Mouse (Mus musculus): ENCODE data around the gene Cd40. TPM values are rescaled to one million over a fixed set of nuclear protein-coding genes. Genes with fewer than 3 reads are reported as not detected.

The Cd40 gene
- polyA plus RNA-seq, 1 experiment from 2014 or later = 8.3 TPM

DNA sequence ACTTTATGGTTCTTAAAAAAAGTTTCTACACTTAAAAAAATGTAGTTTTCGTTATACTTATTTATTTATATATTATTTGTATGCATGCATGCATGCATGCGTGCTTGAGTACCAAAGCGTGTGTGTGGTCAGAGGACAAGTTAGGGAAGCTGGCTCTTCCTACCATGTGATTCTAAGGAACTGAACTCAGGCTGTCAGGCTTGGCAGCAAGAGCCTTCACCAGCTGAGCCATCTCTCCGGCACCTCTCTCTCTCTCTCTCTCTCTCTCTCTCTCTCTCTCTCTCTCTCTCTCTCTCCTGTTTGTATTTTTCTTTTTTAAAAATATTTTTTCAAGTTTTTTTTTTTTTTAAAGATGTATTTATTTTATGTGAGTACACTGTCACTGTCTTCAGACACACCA, 4.5 kb downstream of the Cd40 start:
- no peak overlapping the region for H3K4me2 ChIP-seq
- peaks cover 12% of the 10 kb centered on the region for H3K27me3 ChIP-seq
- ATAC-seq (ENCODE audit: low read depth) = no peak
- H3K4me1 ChIP-seq (replicated peaks) = peaks cover 18% of the 10 kb centered on the region
- no peak overlapping the region for H3K4me3 ChIP-seq
- no peak overlapping the region for H3K9ac ChIP-seq
- no peaks in the 10 kb centered on the region for H3K36me3 ChIP-seq
- WGBS = 89% methylated on average over 4 of the region's 4 CpGs
- no peaks in the 10 kb centered on the region for H3K9me3 ChIP-seq
- no peak overlapping the region for H3K27ac ChIP-seq (replicated peaks)

GRCm38 (mm10) chr2:165061638-165062433, 6.4 kb downstream of the Cd40 start:
- Histone ChIP-seq H3K27ac (replicated peaks) (no peak overlapping the region), H3K36me3 (no peaks in the 10 kb centered on the region), H3K27me3 (no peaks in the 10 kb centered on the region; the same call in 1 of the 2 replicates), H3K4me2 (no peak overlapping the region), H3K4me3 (no peak overlapping the region), H3K4me1 (replicated peaks) (peaks cover 7% of the 10 kb centered on the region), H3K9me3 (no peaks in the 10 kb centered on the region), H3K9ac (no peak overlapping the region)
- ATAC-seq (ENCODE audit: low read depth) = no peak
- WGBS = 88% methylated on average over 16 of the region's 16 CpGs

DNA sequence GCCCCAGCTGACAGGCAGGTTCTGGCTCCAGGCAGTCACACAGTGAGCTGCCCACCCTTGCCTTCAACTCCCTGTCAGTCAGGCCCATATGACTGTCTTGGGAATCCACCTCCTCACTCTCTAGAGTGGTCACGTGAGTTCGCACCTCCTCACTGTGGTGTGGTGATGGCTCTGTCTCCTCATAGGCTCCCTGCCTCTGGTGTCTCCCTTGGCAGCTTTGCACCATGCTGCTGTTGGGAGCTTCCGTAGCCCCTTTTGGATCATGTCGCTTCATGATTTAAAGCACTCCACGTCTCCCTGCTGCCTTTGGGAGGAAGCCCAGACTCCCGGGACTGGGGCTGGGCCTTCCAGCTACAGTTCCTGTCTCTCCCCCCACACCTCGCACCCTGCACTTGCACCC, 9.1 kb downstream of the Cd40 start:
- no peaks in the 10 kb centered on the region for H3K36me3 ChIP-seq
- no peak overlapping the region for H3K27ac ChIP-seq (replicated peaks)
- no peak overlapping the region for H3K4me3 ChIP-seq
- no peak for ATAC-seq (ENCODE audit: low read depth)
- H3K4me1 ChIP-seq (replicated peaks) = peaks cover 7% of the 10 kb centered on the region
- H3K9me3 ChIP-seq = no peaks in the 10 kb centered on the region
- no peak overlapping the region for H3K4me2 ChIP-seq
- H3K9ac ChIP-seq = no peak overlapping the region
- no peaks in the 10 kb centered on the region for H3K27me3 ChIP-seq
- 38% methylated on average over 7 of the region's 7 CpGs for WGBS

DNA sequence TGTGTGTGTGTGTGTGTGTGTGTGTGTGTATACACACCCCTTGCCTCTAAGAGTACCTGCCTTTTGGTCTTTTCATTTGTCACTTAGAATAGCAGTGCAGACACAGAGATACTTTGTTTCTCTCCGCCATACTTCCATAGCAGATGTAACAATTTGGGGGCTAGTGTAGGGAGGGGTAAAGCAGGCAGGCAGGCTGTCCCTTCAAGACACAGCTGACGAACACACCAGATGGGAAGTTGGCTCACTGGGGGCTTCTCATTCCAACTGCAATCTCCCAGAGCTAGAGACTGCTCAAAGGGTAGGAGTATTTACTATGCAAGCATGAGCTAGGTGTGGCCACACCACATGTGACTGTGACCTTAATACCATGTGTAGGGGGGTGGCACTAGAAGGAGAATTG, 13.4 kb downstream of the Cd40 start:
- 69% methylated on average over 2 of the region's 2 CpGs for WGBS

DNA sequence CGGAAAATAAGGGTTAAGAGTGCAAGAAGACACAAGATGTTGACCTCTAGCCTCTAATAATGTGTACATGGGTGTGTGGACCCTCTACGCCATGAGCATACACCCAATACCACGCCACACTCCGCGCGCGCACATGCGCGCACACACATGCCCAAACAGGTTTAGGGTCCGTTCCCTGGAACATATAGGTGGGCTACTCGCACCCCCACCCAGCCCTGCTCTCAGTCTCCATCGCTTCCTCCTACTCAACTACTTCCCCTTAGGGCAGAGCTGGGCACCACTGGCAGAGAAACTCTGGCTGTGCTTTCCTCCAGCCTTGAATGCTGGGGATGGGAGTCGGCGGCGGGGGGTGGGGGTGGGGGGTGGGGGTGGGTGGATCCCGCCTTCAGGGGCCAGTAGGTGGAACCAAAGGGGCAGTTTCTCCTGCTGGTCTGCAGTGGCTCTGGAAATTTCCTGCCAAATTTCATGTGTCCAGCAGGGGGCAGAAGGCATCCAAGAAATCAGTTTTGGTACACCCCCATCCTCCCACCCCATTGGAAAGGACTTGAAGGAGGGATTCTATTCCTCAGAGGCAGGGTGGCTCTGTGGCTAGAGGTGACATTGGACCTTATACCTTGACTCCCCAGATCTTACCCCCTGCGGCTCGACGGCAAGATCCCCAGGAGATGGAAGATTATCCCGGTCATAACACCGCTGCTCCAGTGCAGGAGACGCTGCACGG, 14.8 kb downstream of the Cd40 start:
- Histone ChIP-seq H3K9ac (no peak overlapping the region), H3K4me3 (no peak overlapping the region), H3K36me3 (no peaks in the 10 kb centered on the region), H3K4me2 (peak overlapping the region; percentile 34), H3K4me1 (replicated peaks) (peaks cover 19% of the 10 kb centered on the region), H3K27me3 (peaks cover 44% of the 10 kb centered on the region), H3K9me3 (no peaks in the 10 kb centered on the region), H3K27ac (replicated peaks) (no peak overlapping the region)
- ATAC-seq (ENCODE audit: low read depth) = peak; percentile 29; the same call in 1 of the 2 replicates
- 24% methylated on average over 23 of the region's 23 CpGs for WGBS

More for the DNA sequence above, 13.4 kb downstream of the Cd40 start:
- Histone ChIP-seq H3K4me1 (replicated peaks) (peaks cover 26% of the 10 kb centered on the region), H3K4me2 (no peak overlapping the region), H3K27me3 (peaks cover 32% of the 10 kb centered on the region), H3K9ac (no peak overlapping the region), H3K9me3 (no peaks in the 10 kb centered on the region), H3K4me3 (no peak overlapping the region), H3K27ac (replicated peaks) (no peak overlapping the region), H3K36me3 (no peaks in the 10 kb centered on the region)
- no peak for ATAC-seq (ENCODE audit: low read depth)

GRCm38 (mm10) chr2:165073381-165073781, 18.0 kb downstream of the Cd40 start:
- H3K4me1 ChIP-seq (replicated peaks) = peaks cover 47% of the 10 kb centered on the region
- WGBS = 28% methylated on average over 9 of the region's 9 CpGs
- no peak overlapping the region for H3K27ac ChIP-seq (replicated peaks)
- ATAC-seq (ENCODE audit: low read depth) = no peak
- H3K4me2 ChIP-seq = no peak overlapping the region
- no peaks in the 10 kb centered on the region for H3K36me3 ChIP-seq
- no peaks in the 10 kb centered on the region for H3K9me3 ChIP-seq
- peak overlapping the region; percentile 26; the same call in 1 of the 2 replicates for H3K9ac ChIP-seq
- peaks cover 65% of the 10 kb centered on the region for H3K27me3 ChIP-seq
- H3K4me3 ChIP-seq = no peak overlapping the region

DNA sequence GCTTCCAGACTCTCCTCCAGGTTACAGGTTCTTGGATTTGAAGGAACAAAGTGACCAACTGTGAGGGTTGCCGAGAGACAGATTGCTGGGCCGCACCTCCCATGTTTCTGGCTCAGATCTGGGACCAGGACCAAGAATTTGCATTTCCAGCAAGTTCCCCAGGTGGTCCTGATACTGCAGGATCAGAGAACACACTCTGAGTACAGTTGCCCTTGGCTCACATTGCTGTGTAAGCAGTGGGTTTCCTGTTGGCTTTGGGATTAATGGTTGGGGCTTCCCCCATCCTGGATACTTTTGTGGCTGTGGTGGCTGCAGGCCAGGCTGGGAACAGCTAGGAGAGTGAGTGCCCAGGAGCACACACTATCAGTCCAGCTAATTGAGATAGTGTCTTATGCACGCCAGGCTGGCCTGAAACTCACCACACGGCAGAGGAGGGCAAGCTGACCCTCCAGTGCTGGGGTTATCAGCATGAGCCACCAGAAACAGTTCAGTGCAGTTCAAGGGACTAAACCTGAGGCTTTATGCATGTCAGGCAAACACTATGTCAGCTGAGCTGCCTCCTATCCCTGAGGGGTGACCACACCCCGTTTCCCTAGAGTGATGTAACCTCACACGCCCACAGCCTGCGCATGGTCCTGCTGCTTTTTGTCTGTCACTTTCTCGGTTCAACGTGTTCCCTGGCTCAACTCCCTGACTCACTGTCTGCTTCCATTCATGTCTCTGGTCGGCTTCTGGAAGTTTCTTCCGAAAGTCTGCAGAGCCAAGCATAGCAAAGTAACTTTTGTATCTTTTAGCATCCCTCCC, 18.9 kb downstream of the Cd40 start:
- Histone ChIP-seq H3K4me2 (no peak overlapping the region), H3K36me3 (no peaks in the 10 kb centered on the region), H3K9ac (no peak overlapping the region), H3K4me3 (no peak overlapping the region), H3K27me3 (peaks cover 74% of the 10 kb centered on the region), H3K9me3 (no peaks in the 10 kb centered on the region), H3K4me1 (replicated peaks) (peaks cover 56% of the 10 kb centered on the region), H3K27ac (replicated peaks) (no peak overlapping the region)
- ATAC-seq (ENCODE audit: low read depth) = no peak
- WGBS = 50% methylated on average over 11 of the region's 11 CpGs

- Histone ChIP-seq H3K4me1 (replicated peaks) (peaks cover 57% of the 10 kb centered on the region), H3K4me2 (no peak overlapping the region), H3K9ac (no peak overlapping the region), H3K27me3 (peaks cover 80% of the 10 kb centered on the region), H3K4me3 (no peak overlapping the region), H3K36me3 (no peaks in the 10 kb centered on the region), H3K27ac (replicated peaks) (no peak overlapping the region), H3K9me3 (no peaks in the 10 kb centered on the region)
- ATAC-seq (ENCODE audit: low read depth) = peak; percentile 26; the same call in 1 of the 2 replicates
- WGBS = 41% methylated on average over 2 of the region's 2 CpGs
These were observed 19.5 kb downstream of the Cd40 start for GRCm38 (mm10) chr2:165074937-165075336.

DNA sequence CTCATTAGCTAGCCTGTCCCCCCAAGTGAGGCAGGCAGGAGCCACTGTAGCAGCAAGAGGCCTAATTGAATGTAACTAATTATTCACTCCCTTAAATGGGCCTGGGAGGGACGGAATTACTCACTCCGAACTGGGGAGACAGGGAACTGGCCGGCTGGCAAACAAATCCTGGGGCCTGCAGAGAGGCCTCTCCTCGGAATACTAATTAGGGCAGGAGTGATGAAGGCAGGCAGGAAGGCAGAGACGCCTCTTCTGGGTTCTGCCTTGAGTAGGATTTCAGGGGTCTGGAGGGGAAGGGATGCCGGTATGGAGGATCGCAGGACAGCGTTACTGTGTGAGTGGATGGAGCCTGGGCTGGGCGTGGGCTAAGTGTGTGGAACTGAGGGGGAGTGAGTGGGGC, 21.6 kb downstream of the Cd40 start:
- ATAC-seq (ENCODE audit: low read depth) = peak; percentile 52
- Histone ChIP-seq H3K27me3 (peaks cover 83% of the 10 kb centered on the region), H3K27ac (replicated peaks) (peak overlapping the region; percentile 52)

GRCm38 (mm10) chr2:165078045-165078444, 22.6 kb downstream of the Cd40 start:
- H3K4me1 ChIP-seq (replicated peaks) = peaks cover 47% of the 10 kb centered on the region

More for the DNA sequence above, 21.6 kb downstream of the Cd40 start:
- Histone ChIP-seq H3K36me3 (no peaks in the 10 kb centered on the region), H3K4me2 (peak overlapping the region; percentile 16), H3K4me1 (replicated peaks) (peaks cover 49% of the 10 kb centered on the region), H3K4me3 (no peak overlapping the region), H3K9ac (peak overlapping the region; percentile 41; the same call in 1 of the 2 replicates), H3K9me3 (no peaks in the 10 kb centered on the region)
- WGBS = 6% methylated on average over 9 of the region's 9 CpGs

DNA sequence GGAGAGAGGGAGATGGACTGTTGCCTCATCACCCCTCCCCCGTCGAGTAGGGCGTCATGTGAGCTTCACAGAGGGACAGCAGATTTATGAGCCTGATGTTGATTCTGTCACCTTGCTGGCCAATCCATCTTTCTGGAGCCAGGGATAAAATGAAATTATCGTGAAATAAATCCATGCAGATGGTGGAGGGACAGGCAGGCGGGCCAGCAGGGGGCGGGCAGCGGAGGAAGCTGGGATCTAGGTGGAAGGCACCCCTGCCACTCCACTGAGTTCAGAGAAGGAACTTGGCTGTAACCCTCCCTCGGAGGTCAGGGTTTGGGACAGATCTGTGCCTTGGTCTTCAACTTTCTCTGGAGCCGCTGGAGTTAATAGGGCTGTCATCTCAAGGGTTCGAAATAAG, 23.2 kb downstream of the Cd40 start:
- H3K9me3 ChIP-seq = no peaks in the 10 kb centered on the region
- H3K27ac ChIP-seq (replicated peaks) = no peak overlapping the region
- peaks cover 41% of the 10 kb centered on the region for H3K4me1 ChIP-seq (replicated peaks)
- no peak overlapping the region for H3K4me3 ChIP-seq
- ATAC-seq (ENCODE audit: low read depth) = no peak
- H3K4me2 ChIP-seq = no peak overlapping the region
- no peaks in the 10 kb centered on the region for H3K36me3 ChIP-seq
- 18% methylated on average over 10 of the region's 10 CpGs for WGBS
- H3K27me3 ChIP-seq = peaks cover 69% of the 10 kb centered on the region
- no peak overlapping the region for H3K9ac ChIP-seq

More at GRCm38 (mm10) chr2:165078045-165078444, 22.6 kb downstream of the Cd40 start:
- Histone ChIP-seq H3K9ac (no peak overlapping the region), H3K36me3 (no peaks in the 10 kb centered on the region), H3K4me3 (no peak overlapping the region), H3K9me3 (no peaks in the 10 kb centered on the region), H3K27ac (replicated peaks) (no peak overlapping the region), H3K27me3 (peaks cover 74% of the 10 kb centered on the region), H3K4me2 (no peak overlapping the region)
- 67% methylated on average over 8 of the region's 8 CpGs for WGBS
- no peak for ATAC-seq (ENCODE audit: low read depth)

GRCm38 (mm10) chr2:165080657-165081056, 25.2 kb downstream of the Cd40 start:
- no peak for ATAC-seq (ENCODE audit: low read depth)
- peaks cover 58% of the 10 kb centered on the region for H3K27me3 ChIP-seq
- 30% methylated on average over 9 of the region's 9 CpGs for WGBS
- no peaks in the 10 kb centered on the region for H3K9me3 ChIP-seq
- no peak overlapping the region for H3K4me3 ChIP-seq
- H3K4me1 ChIP-seq (replicated peaks) = peaks cover 38% of the 10 kb centered on the region
- H3K4me2 ChIP-seq = no peak overlapping the region
- no peak overlapping the region for H3K9ac ChIP-seq
- no peaks in the 10 kb centered on the region for H3K36me3 ChIP-seq
- H3K27ac ChIP-seq (replicated peaks) = no peak overlapping the region

All from neural tube, embryonic 13.5 days (tissue).